Mouse (Mus musculus) inflammation-experienced regulatory T-cells, adult 6 months (primary cell): ENCODE measurements around the gene Gins3. TPM values are rescaled to one million over a fixed set of nuclear protein-coding genes. Genes with fewer than 3 reads are reported as not detected.
A peak's percentile ranks its signal among the peaks of the same experiment; 100 is the strongest.
"Not testable (repeated sequence)": the region's sequence is repeated elsewhere in the genome, so short reads cannot be mapped to it uniquely, and the experiment has no call there.

Experiments
- ATAC-seq: one replicate; pipeline ENCODE4 v1.8.0; 2017
- polyA plus RNA-seq, 3 experiments: library from polyadenylated mRNA; unstranded; fragments of 100-300 nt; shearing (Covaris generic); gene quantifications; one replicate each; pipeline ENCODE4 v1.2.1; 2017

Gins3 gene
- polyA plus RNA-seq = 10 to 100 TPM in 1 of 3 experiments, 1 to 10 TPM in 2; 8.3 to 13.8 (median 9.1) TPM

DNA sequence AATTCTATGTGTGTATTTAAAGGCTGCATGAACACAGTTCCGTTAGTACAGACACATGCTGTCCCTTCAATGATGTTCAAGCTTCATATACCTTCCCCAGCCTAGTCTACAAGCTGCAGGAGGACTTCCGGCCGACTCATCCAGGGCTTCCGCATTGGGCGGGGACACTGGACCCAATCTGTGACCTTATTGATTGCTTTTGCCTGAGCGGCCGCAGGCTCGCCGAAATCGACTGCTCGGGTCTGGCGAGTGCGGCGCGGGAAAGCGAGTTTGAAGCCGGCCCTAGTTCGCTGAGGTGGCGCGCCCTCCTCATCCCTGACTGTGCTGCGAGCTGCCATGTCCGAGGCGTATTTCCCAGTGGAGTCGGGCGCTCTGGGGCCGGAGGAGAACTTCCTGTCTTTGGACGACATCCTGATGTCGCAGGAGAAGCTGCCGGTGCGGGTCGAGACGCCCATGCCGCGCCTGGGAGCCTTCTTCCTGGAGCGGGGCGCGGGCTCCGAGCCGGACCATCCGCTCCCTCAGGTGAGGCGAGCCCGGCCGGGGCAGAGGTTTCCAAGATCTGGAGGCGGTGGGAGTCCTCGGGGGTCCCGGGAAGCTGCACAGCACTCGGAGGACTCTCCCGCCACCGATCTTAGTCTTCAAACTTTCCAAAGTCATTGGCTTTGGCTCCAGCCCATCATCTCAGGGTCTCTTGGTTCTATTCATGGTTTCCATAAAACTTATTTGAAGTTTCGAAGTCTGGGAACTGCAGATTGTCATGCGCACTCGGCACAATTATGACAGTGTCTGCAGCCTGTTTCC is at the start of gene Gins3:
Gene Gins3, plus strand, starts transcription at position 192 of the 801 bp plus-strand sequence.
- ATAC-seq = peak; percentile 99

DNA sequence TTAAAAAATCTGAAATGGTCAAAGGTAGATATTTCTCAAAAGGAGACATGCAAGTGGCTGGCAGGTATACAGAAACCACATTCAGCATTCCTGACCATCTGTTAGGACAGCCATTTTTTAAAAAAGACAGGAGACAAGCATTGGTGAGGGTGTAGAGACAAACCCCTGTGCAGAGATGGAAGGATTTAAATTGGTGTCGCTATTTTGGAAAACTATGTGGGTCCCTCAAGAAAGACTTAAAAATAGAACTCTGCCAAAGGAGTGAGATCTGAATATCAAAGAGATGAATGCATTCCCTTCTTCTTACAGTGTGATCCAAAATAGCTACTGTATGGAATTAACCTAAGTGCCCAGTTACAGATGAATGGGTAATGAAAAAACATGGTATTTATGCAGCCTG is 45.9 kb upstream of the Gins3 start:
- no peak for ATAC-seq

DNA sequence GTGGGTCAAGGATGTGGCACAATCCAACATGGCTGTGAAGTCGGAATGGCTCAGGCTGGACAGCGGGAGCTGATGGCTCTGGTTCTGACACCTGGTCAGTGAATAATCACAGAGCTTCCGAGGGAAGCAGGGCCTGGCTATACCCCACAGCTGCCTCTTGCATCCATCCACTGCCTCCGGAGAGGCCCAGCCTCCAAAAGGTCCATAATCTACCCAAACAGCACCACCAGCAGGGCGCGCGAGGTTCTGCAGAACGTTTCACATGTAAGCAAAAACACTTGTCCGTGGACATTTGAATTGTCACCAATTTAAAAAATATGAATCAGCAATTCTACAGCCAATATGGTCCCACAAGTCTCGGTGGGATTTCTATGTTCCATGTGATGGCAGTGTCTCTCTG is 44.0 kb upstream of the Gins3 start:
- ATAC-seq = no peak

DNA sequence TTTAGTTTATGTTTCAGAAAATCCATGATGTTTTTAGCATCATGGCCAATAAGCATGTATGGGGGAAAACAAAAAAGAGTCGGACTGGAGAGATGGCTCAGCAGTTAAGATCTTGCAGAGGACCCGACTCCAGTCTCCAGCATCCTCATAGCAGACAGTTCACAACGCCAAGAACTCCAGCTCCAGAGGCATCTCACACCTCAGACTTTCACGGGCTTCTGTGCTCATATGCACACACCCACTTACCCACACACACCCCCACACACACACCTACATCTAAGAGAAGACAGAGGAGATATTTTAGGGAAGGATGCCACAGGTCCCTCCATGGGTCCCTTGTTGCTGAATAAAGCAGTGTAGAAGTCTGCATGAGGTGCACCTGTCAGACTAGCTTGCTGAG is 42.7 kb upstream of the Gins3 start:
- no peak for ATAC-seq

DNA sequence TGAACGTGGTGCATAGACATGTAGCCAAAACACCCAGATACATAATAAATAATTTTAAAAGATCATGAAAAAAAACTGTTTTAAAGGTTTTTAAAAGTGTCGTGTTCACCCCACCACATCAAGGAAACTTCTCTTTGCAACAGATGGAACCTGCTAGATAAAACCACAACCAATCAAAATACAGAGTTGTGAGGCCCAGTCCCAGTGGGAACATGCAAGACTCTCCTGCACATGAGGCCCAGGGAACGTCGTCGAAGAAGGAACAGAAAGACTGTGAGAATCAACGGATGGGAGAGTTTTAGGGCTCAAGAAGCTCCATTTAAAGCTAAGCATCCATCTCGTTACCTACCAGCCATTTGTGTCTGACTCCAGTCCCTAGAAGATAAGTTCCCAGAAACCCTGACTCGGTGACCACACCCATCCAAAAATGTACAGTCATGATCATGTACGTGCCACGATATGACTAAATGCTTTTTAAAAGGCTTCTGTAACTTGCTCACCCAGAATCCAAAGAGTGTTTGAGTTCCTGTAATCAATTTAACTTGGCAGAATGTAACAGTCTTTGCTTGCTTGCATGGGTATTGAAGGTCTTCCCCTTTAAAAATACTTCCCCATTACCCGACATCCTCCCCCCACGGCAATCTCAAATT is 41.0 kb upstream of the Gins3 start:
- no peak for ATAC-seq

DNA sequence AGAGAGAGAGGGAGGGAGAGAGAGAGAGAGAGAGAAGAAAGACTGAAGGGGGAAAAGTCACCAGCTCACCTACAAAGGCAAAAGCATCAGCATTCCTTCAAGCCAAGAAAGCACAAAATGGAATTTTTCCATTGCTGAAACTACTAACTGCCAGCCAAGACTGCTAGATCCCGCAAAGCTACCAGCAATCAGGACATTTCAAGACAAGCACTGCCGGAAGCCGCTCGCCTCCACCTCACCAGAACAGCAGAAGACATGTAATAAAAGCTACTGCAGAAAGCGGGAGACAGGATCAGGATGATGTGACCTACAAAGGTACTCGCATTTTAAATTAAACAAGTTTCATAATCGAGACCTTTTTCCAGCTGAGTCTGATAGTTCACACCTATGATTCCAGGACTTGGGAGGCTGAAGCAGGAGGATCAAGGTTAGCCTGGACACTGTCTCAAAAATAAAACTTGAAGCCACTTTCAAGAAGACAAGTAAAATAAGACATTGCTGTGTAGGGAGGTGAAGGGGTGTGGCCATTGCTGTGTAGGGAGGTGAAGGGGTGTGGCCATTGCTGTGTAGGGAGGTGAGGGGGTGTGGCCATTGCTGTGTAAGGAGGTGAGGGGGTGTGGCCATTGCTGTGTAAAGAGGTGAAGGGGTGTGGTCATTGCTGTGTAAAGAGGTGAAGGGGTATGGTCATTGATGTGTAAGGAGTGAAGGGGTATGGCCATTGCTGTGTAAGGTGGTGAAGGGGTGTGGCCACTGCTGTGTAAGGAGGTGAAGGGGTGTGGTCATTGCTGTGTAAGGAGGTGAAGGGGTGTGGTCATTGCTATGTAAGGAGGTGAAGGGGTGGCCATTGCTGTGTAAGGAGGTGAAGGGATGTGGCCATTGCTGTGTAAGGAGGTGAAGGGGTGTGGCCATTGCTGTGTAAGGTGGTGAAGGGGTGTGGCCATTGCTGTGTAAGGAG is 39.5 kb upstream of the Gins3 start:
- ATAC-seq = no peak

DNA sequence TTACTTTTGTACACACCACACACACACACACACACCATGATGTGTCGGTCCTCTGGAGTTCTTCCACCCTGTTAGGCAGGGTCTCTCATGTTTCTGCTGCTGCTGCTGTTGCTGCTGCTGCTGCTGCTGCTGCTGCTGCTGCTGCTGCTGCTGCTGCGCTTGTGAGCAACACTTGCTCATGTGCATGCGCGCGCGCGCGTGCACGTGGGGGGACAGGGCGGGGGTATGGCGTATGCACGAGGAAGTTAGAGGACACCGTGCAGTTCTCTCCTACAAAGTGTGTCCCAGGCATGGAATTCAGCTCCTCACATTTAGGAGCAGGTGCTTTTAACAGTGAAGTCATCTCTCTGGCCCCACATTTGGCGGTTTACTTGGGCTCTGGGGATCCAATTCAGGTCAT is 38.1 kb upstream of the Gins3 start:
- ATAC-seq = no peak

DNA sequence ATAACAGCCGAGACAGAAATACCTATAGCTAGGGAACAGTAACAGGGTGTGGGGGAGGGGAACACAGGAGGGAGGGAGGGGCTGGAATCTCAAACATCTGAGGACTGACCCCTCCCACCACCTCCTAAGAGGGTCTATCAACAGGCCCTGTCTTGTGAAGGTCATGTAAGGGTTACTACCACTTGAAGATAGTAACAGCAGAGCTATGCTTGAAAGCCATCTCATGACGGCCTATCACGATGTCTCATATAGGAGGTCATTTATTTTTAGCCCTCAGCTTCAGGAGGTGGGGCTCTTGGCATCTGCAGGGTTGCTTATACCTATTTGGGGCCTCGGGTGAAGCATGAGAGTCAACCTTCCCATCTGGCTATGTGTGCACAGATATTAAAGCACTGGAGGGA is 36.4 kb upstream of the Gins3 start:
- no peak for ATAC-seq

DNA sequence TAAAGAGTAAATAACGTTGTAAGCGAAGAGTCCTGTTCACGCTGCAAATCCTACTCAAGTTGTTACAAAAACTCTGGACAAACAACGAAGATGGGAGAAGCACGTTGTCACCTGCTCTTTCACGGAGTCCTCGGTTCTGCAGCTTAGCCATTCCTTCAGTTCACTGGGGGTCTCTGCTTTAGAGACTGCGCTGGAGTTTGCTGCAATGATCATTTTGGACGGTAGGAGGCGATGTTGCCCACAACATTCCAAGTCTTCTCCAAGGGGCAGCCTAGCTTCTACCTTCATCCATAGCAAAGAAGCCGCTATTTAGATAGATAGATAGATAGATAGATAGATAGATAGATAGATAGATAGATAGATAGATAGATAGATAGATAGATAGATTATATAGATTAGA is 33.4 kb upstream of the Gins3 start:
- ATAC-seq = peak; percentile 43

DNA sequence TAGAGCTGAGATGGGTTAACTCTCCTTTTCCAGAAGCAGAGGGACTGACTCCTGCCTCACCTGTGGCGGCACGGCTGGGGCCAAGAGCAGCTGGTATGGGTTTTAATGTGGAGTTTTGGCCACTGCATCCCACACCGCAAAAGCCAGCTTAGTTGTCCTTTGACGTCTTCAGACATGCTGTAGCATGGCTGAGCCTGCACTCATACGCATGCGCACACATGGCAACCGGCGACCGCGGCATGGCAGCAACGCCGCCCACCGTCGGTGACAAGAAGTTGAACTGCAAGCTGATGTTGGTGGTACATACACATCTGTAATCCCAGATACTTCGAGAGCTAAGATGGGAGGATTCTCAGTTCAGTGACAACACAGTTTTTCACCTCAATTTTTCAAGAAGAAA is 31.9 kb upstream of the Gins3 start:
- no peak for ATAC-seq

DNA sequence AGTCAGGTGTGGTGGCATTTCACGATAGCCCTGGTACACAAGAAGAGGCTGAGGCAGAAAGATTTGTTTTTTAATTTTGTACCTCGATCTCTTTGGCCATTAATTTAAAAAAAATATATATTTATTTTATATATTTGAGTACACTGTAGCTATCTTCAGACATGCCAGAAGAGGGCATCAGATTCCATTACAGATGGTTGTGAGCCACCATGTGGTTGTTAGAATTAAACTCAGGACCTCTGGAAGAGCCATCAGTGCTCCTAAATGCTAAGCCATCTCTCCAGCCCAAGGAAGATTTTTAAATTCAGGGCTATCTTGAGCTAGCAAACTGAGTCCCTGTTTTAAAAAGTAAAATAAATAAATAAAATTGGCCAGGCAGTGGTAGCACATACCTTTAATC is 31.1 kb upstream of the Gins3 start:
- no peak for ATAC-seq

DNA sequence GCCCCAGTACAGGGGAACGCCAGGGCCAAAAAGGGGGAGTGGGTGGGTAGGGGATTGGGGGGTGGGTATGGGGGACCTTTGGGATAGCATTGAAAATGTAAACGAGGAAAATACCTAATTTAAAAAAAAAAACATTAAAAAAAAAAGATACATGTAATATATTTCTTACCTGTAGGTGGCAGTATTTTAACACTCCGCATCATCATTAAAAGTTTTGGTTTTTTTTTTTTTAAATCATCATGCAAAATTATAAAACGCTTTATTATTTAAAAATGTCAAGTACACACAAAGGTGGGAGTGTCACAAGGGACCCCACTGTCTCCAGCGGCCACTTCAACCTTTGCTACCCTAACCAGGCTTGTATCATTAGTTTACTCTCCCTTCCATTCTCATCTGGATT is 26.7 kb upstream of the Gins3 start:
- ATAC-seq = not testable (repeated sequence)

DNA sequence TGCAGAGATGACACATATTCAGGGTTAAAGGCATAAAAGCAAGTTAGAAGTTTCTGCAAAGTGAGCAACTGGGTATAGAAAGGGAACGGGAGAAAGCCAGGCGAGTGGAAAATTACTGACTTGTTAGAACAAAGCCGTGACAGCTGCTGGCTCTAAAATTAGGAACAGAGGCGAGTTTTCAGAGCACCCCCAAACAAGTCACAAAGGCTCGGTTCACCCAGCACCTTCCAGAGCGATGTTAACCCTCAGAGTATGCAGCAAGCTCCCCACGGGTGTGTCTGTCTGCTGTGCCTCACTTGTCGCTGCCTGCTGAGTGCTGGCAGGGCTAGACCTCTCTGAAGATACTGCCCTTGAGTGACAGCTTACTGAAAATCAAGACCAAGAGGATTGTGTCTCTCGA is 26.0 kb upstream of the Gins3 start:
- no peak for ATAC-seq

DNA sequence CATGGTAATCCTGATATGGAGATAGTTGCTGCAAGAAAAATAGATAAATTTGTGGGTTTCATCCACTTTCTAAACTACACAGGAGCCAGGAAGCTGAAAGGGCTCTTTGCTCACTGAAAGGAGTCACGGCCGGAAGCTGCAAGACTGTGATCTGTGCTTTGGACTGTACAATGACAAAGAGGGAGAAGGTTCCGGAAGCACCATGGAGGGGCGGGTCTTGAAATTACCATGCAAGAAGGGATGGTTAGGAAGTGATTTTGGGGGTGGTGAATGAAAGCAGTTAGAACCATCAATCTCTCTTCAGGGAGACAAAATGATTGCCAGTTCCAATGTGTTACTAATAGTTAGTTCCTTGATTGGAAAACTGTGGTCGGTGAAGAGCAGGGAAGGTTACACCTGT is 23.8 kb upstream of the Gins3 start:
- no peak for ATAC-seq

DNA sequence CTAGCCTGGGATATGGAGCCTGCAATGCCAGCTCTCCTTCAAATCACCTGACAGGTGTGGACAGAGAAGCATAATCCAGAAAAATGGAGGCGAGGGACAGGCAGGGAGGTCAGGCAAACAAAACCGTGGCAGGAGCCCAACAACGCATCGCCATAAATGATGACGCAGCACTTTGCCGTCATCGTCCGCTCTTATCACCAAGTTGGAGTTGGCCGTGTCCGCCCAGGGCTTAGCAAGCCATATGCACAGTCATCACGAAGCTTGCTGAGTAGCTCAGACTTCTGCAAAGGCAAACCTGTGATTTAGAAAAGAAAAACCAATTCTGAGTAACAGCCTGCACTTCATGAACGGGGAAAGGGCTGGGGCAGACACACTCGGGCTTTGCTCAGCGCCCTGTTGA is 22.5 kb upstream of the Gins3 start:
- ATAC-seq = no peak

DNA sequence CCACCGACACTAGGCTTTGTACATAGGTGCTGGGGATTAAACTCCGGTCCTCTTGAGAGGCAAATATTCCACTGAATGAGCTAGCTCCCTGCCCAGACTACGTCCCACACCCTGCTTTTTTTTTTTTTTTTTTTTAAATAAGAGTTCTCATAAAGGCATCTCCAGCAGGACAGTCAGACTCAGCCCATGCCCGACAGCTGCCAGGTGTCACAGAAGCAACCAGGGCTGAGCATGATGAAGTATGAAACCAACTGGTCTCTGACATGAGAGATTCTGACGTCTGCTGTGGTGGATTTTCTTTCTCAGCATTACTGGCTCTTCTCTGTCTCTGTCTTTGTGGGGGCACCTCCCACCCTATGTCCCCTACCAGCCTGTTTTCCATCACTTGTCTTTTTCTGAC is 21.5 kb upstream of the Gins3 start:
- ATAC-seq = no peak

DNA sequence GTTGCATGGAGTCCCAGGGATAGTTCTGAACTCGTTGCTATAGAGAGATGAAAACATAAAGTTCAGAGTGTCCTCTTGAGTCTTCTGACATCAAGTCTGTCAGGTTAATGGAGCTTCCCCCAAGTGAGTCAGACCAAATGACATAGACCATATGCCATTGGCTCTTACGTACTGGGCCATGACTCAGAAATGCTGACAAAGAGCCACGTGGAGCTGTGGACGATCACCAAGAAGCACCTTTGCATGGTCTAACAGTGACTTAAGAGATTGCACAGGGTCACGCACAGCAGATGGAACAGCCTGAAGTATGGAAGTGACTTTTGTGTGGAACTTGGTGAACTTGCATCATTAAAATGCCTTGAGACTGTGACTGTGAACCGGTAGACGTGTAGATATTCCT is 16.9 kb upstream of the Gins3 start:
- ATAC-seq = no peak

DNA sequence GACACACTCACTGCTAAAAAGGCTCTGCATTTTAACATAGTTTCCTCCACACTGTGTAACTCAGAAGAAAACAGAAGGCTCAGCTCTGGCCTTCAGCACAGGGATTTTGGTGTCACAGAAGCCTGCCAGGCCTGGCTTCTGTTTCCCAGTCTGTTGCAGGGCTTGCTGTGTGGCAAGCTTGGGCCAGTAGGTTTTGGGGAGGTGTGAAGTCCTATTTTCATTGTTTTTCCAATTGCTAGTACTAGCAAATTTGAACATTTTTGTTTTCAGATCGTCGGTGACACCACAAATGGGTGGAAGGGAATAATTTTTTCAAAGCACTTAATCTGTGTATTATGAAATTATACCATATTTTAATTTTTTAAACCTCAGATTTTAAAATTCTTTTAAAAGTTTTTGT is 13.2 kb upstream of the Gins3 start:
- no peak for ATAC-seq

DNA sequence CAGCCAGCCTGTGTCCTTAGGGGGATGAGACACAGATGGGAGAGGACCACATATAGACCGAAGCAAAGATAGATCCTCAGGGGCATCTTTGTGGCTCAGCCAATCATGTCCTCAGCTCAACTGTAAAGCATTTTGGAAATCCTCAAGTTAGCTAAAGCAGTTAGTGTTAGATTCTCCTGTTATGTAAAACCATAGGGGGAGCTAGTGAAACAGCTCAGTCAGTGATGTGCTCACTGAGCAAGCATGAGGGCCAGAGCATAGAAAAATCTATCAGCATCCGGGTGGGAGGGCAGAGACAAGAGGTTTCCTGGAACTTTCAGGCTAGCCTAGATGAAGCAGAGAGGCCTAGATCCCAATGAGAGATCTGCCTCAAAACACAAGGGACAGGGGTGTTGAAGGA is 8.4 kb upstream of the Gins3 start:
- ATAC-seq = no peak

DNA sequence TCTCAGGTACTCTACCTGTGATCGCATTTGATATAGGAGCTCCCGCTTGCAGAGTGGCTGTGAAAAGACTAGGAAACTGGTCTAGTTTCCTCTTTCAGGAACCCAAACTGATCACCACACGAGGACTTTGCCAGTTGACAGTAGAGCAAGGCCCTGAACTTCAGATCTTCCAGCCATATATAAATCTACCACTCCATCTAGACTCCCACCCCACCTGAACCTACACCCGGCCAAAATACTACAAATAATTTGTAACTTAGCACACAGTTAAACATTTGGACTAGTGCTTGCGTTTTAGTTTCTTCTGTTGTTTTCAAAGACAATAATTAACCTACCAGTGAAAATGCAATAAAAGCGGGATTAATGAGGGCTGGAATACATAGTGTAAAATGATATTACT is 413 bp upstream of the Gins3 start:
- peak; percentile 6 for ATAC-seq

DNA sequence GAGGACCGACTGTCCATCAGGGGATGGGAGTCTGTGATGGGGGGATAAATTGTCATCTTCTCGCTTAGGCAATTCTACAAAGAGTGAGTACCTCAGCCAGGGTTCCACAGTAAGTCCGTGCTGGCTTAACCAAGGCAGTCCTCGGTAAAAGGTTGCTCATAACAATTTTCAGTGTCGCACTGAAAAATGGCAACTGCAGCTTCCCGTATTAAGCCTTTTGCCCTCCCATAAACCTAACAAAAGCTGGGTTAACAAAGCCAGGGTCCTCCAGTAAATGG is 749 bp downstream of the Gins3 start:
- no peak for ATAC-seq

DNA sequence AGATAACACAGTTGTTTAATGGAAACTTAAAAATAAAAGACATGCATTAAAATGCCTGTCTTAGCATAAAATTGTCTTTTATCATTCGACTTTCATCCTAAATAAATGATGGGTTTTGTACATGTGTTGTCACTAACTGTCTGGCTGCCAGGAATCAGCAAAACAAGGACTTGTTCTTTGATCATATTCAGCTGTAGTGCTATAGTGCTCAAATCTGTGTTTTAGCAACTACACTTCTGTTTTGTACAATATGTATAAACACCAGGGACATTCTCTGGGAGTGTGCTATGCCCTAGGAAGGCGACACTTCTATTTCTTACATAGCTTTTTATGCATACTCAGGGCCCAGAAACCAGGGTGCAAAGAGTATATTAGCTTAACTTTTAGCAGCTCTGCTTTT is 11.7 kb downstream of the Gins3 start:
- ATAC-seq = no peak

DNA sequence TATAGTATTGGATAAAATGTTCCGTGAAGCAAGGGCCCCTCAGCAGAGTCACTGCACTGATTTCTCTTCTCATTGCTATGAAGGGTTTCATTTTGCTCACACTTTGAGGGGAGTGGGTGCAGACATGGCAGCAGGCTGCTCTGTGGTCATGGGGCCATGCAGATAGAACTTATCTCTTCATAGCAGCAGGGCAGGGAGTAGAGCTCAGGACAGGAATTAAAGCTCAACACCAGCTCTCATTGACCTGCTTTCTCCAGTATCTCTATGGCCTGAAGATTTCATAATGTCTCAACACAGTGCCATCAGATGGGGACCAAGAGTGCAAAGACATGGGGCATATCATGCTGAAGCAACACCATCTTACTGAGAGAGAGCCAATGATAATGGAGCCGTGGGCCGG is 15.0 kb downstream of the Gins3 start:
- no peak for ATAC-seq

DNA sequence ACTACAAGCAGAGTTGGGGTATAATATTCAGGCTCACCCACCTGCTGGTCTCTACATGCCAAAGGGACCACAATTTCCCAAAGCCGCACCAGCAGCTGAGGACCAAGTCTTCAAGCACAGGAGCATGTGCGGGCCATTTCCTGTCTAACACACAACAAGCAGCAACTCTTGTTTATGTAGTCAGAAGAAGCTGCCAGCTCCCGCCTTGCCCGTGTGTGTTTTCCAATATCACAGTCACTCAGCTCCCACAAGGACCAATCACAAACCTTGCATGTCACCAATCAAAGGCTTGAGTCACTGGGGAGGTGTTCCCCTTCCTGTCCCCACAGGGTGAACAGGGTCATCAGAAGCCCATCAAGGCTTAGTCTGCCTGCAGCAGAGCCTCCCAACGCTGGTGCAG is 20.1 kb downstream of the Gins3 start:
- no peak for ATAC-seq
